Mouse (Mus musculus): ENCODE data around the gene Optn. TPM values are rescaled to one million over a fixed set of nuclear protein-coding genes. Genes with fewer than 3 reads are reported as not detected.

Gene Optn
- total RNA-seq, 1 experiment, result 4.6 TPM

DNA sequence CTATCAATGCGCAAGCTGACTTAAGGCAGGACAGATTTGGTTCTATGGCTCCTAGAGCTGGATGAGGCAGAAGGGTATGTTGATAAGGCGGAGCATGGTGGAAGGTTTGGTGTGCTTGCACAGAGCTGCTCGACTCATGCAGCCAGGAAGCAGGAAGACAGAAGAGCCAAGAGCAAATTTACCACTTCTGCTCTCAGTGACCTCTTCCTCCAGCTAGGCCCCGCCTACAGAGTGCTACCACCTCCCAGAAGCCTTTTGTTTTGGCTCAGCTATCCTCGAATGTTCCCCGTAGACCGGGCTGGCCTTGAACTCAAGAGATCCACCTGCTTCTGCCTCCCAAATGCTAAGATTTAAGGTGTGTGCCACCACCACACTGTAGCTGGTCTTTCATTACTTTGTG lies 49.2 kb downstream of the Optn start:
- Histone ChIP-seq H3K9me3 (ENCODE audit: control insufficient read depth, insufficient read depth, low read depth, low read length) (no peaks in the 10 kb centered on the region), H3K36me3 (ENCODE audit: control insufficient read depth, insufficient read depth, low read length, poor library complexity, severe bottlenecking) (peaks cover 7% of the 10 kb centered on the region), H3K9ac (ENCODE audit: insufficient read depth, low read depth, low read length, poor library complexity, severe bottlenecking) (no peak overlapping the region), H3K4me3 (ENCODE audit: insufficient read depth in 1 of 2, low read depth in 1 of 2, low read length in 2 of 2, poor library complexity in 1 of 2, severe bottlenecking in 1 of 2) (no peak overlapping the region), H3K27ac (ENCODE audit: insufficient read depth, low read depth, low read length, poor library complexity, severe bottlenecking) (no peak overlapping the region; the same call in 1 of the 2 replicates), H3K4me1 (ENCODE audit: control insufficient read depth in 2 of 2, insufficient read depth in 2 of 2, low read length in 2 of 2, poor library complexity in 1 of 2) (peaks cover 2 to 3% of the 10 kb centered on the region in 2 experiments; a peak in 1 of 4 replicates)
- TF ChIP-seq ZC3H11A (IDR thresholded peaks at IDR 0.05; ENCODE audit: borderline replicate concordance, low read depth, low read length), result no peak
- TF ChIP-seq CHD2 (IDR thresholded peaks at IDR 0.05; ENCODE audit: low read depth, low read length), result no peak
- no peak for TF ChIP-seq ZNF384 (IDR thresholded peaks at IDR 0.05; ENCODE audit: low read depth, low read length)
- TF ChIP-seq MAFK (IDR thresholded peaks at IDR 0.05; ENCODE audit: insufficient read depth, low read depth, low read length), result no peak
- TF ChIP-seq HCFC1 (IDR thresholded peaks at IDR 0.05; ENCODE audit: borderline replicate concordance, insufficient read depth, low read length), result no peak
- in situ Hi-C loops (cut with MboI; ENCODE audit: low sequenced_read_pairs in 2 of 2, unreplicated experiment in 2 of 2), result no loop called here
- no peak for DNase-seq (ENCODE audit: low read depth, low spot score)

DNA sequence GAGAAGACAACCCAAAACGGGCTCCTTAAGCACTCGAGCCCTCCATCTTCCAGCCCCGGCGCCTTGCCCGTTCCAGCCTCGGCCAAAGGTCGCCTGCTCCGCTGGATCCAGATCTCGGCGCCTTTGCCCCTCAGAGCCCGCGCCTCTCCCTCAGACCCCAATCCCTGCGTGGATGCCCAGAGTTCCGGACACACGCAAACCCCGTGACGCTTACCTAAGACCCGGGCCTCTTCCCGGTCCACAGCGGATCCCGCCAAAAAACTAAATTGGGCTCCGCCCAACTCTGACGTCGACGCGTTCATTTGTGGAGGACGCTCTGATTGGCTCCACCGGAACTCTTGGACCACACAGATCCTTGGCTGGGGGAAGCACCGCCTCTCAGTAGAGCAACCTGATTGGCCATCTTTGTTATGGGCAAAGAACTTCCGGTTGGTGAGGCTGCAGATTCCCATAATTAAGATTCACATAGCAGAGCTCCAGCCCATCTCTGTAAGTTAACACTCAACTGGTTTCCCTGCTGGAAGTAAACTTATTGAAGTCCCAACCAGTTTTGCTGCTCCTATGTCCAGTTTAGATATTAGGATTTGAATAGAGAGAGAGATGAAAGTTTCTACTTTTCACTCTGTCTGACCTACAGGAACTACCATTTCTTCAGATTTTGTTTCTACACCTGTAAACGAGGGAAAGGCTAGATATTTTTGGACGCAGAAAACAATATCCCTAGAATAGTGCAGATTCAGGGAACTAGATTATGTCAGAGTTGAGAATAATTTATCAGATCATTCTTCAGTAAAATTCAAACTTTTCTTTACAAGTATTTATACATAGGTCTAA lies 51.1 kb downstream of the Optn start, which contains the start of gene Mcm10:
Mcm10 (minus strand) TSS at position 301 of the 834 bp plus-strand sequence.
- H3K36me3 ChIP-seq (ENCODE audit: control insufficient read depth, insufficient read depth, low read length, poor library complexity, severe bottlenecking), result peaks cover 21% of the 10 kb centered on the region
- H3K27ac ChIP-seq (ENCODE audit: insufficient read depth, low read depth, low read length, poor library complexity, severe bottlenecking), result peak within 1 kb of the TSS; percentile 72
- TF ChIP-seq MAFK (IDR thresholded peaks at IDR 0.05; ENCODE audit: insufficient read depth, low read depth, low read length), result peak; percentile 20; the same call in 1 of the 2 replicates
- peak; percentile 62; the same call in 1 of the 2 replicates for TF ChIP-seq CHD2 (IDR thresholded peaks at IDR 0.05; ENCODE audit: low read depth, low read length)
- TF ChIP-seq ZC3H11A (IDR thresholded peaks at IDR 0.05; ENCODE audit: borderline replicate concordance, low read depth, low read length), result no peak
- DNase-seq (ENCODE audit: low read depth, low spot score), result peak; percentile 97
- H3K4me3 ChIP-seq (ENCODE audit: insufficient read depth in 1 of 2, low read depth in 1 of 2, low read length in 2 of 2, poor library complexity in 1 of 2, severe bottlenecking in 1 of 2), result peak within 1 kb of the TSS; percentile 85
- H3K9me3 ChIP-seq (ENCODE audit: control insufficient read depth, insufficient read depth, low read depth, low read length), result no peaks in the 10 kb centered on the region
- H3K4me1 ChIP-seq (ENCODE audit: control insufficient read depth in 2 of 2, insufficient read depth in 2 of 2, low read length in 2 of 2, poor library complexity in 1 of 2), result peaks cover 2 to 3% of the 10 kb centered on the region in 2 experiments; a peak in 1 of 4 replicates
- H3K9ac ChIP-seq (ENCODE audit: insufficient read depth, low read depth, low read length, poor library complexity, severe bottlenecking), result peak within 1 kb of the TSS; percentile 96
- in situ Hi-C loops (cut with MboI; ENCODE audit: low sequenced_read_pairs in 2 of 2, unreplicated experiment in 2 of 2), result no loop called here

DNA sequence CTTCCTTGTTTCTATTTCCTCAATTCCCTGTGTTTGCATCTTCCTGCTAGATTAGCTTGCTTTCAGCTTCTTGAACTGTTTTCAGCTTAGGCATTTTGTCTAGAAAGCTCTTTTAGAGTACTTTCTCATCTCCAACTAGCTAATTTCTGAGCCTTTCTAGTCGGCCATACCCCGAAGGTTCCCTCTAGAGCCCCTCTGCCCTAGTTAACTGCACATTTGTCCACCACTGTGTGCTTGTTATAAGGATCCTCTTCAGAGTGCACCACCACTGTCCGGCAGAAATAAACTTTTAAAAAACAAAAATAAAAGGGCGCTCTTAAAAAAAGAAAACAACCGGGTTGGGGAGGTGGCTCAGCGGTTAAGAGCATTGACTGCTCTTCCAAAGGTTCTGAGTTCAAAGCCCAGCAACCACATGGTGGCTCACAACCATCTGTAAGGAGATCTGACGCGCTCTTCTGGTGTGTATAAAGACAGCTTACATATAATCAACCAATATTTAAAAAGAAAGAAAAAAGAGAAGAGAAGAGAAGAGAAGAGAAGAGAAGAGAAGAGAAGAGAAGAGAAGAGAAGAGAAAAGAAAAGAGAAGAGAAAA lies 51.9 kb downstream of the Optn start:
- H3K9me3 ChIP-seq (ENCODE audit: control insufficient read depth, insufficient read depth, low read depth, low read length), result no peaks in the 10 kb centered on the region
- H3K9ac ChIP-seq (ENCODE audit: insufficient read depth, low read depth, low read length, poor library complexity, severe bottlenecking), result peak overlapping the region; percentile 96
- peaks cover 2 to 3% of the 10 kb centered on the region in 2 experiments; a peak in 1 of 4 replicates for H3K4me1 ChIP-seq (ENCODE audit: control insufficient read depth in 2 of 2, insufficient read depth in 2 of 2, low read length in 2 of 2, poor library complexity in 1 of 2)
- TF ChIP-seq HCFC1 (IDR thresholded peaks at IDR 0.05; ENCODE audit: borderline replicate concordance, insufficient read depth, low read length), result no peak
- no peak for TF ChIP-seq ZC3H11A (IDR thresholded peaks at IDR 0.05; ENCODE audit: borderline replicate concordance, low read depth, low read length)
- no peak for TF ChIP-seq MAFK (IDR thresholded peaks at IDR 0.05; ENCODE audit: insufficient read depth, low read depth, low read length)
- no peak for TF ChIP-seq ZNF384 (IDR thresholded peaks at IDR 0.05; ENCODE audit: low read depth, low read length)
- TF ChIP-seq CHD2 (IDR thresholded peaks at IDR 0.05; ENCODE audit: low read depth, low read length), result no peak
- peaks cover 27% of the 10 kb centered on the region for H3K36me3 ChIP-seq (ENCODE audit: control insufficient read depth, insufficient read depth, low read length, poor library complexity, severe bottlenecking)
- no peak for DNase-seq (ENCODE audit: low read depth, low spot score)
- in situ Hi-C loops (cut with MboI; ENCODE audit: low sequenced_read_pairs in 2 of 2, unreplicated experiment in 2 of 2), result no loop called here
- peak overlapping the region; percentile 85 for H3K4me3 ChIP-seq (ENCODE audit: insufficient read depth in 1 of 2, low read depth in 1 of 2, low read length in 2 of 2, poor library complexity in 1 of 2, severe bottlenecking in 1 of 2)
- H3K27ac ChIP-seq (ENCODE audit: insufficient read depth, low read depth, low read length, poor library complexity, severe bottlenecking), result peak overlapping the region; percentile 72; the same call in 1 of the 2 replicates

DNA sequence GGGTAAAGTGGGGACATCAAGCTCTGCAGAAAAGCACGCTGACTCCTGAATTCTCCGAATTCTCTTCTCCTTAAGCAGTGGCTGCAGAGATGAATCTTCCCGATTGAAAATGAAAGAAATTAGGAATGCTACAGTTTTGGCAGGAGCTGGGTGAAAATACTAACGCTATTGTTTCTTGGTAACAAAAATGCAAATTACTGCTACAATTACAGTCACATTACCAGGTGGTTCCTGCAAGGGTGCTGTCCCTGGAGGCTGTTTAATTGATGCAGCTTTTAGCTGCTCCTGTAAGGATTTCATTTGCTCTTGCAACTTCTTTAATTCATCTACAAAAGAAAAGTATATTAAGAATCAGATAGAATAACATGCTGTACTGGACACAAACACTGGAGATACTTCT lies 56.7 kb downstream of the Optn start:
- TF ChIP-seq ZNF384 (IDR thresholded peaks at IDR 0.05; ENCODE audit: low read depth, low read length) (no peak), MAFK (IDR thresholded peaks at IDR 0.05; ENCODE audit: insufficient read depth, low read depth, low read length) (no peak), ZC3H11A (IDR thresholded peaks at IDR 0.05; ENCODE audit: borderline replicate concordance, low read depth, low read length) (no peak), HCFC1 (IDR thresholded peaks at IDR 0.05; ENCODE audit: borderline replicate concordance, insufficient read depth, low read length) (no peak), CHD2 (IDR thresholded peaks at IDR 0.05; ENCODE audit: low read depth, low read length) (no peak)
- H3K36me3 ChIP-seq (ENCODE audit: control insufficient read depth, insufficient read depth, low read length, poor library complexity, severe bottlenecking), result peaks cover 62% of the 10 kb centered on the region
- no peak for DNase-seq (ENCODE audit: low read depth, low spot score)
- H3K4me1 ChIP-seq (ENCODE audit: control insufficient read depth in 2 of 2, insufficient read depth in 2 of 2, low read length in 2 of 2, poor library complexity in 1 of 2), result 0 out of 4 replicates have a peak, but pooled peaks cover 0 to 2% of the 10 kb centered on the region in 2 experiments
- no peak overlapping the region for H3K27ac ChIP-seq (ENCODE audit: insufficient read depth, low read depth, low read length, poor library complexity, severe bottlenecking)
- no peaks in the 10 kb centered on the region for H3K9me3 ChIP-seq (ENCODE audit: control insufficient read depth, insufficient read depth, low read depth, low read length)
- in situ Hi-C loops (cut with MboI; ENCODE audit: low sequenced_read_pairs in 2 of 2, unreplicated experiment in 2 of 2), result no loop called here
- H3K4me3 ChIP-seq (ENCODE audit: insufficient read depth in 1 of 2, low read depth in 1 of 2, low read length in 2 of 2, poor library complexity in 1 of 2, severe bottlenecking in 1 of 2), result no peak overlapping the region
- H3K9ac ChIP-seq (ENCODE audit: insufficient read depth, low read depth, low read length, poor library complexity, severe bottlenecking), result no peak overlapping the region

Data from ES-E14 (cell line).